Mouse (Mus musculus) spleen, adult 12 weeks (tissue): Measurements from ENCODE around the gene Prkcb.
A peak's percentile ranks its signal among the peaks of the same experiment; 100 is the strongest.

Source experiments
- DNase-seq: peaks from one replicate; pipeline ENCODE4 v3.0.0; 2022; ENCODE audit warnings: low spot score

Prkcb gene

GRCm38 (mm10) chr7:122600856-122601255 is 312.3 kb downstream of the Prkcb start:
- no peak for DNase-seq

GRCm38 (mm10) chr7:122605066-122605465 is 316.5 kb downstream of the Prkcb start:
- DNase-seq = no peak

GRCm38 (mm10) chr7:122609420-122609819 is 320.9 kb downstream of the Prkcb start:
- DNase-seq = no peak

GRCm38 (mm10) chr7:122610161-122610560 is 321.6 kb downstream of the Prkcb start:
- DNase-seq = no peak

GRCm38 (mm10) chr7:122613876-122614275 is 325.3 kb downstream of the Prkcb start:
- no peak for DNase-seq

- no peak for DNase-seq
Observed at GRCm38 (mm10) chr7:122622125-122622774, 333.7 kb downstream of the Prkcb start.

- no peak for DNase-seq
Observed at GRCm38 (mm10) chr7:122623753-122624152, 335.2 kb downstream of the Prkcb start.

- DNase-seq = no peak
Observed at GRCm38 (mm10) chr7:122628050-122628449, 339.5 kb downstream of the Prkcb start.

- DNase-seq = no peak
Observed at GRCm38 (mm10) chr7:122630386-122630785, 341.8 kb downstream of the Prkcb start.

- DNase-seq = no peak
Observed at GRCm38 (mm10) chr7:122631151-122631550, 342.6 kb downstream of the Prkcb start.

- DNase-seq = no peak
Observed at GRCm38 (mm10) chr7:122632946-122633345, 344.4 kb downstream of the Prkcb start.

GRCm38 (mm10) chr7:122633463-122633862 is 344.9 kb downstream of the Prkcb start:
- no peak for DNase-seq

- DNase-seq = no peak
Observed at GRCm38 (mm10) chr7:122643676-122644075, 355.1 kb downstream of the Prkcb start.

GRCm38 (mm10) chr7:122649306-122649705 is 360.8 kb downstream of the Prkcb start:
- no peak for DNase-seq

GRCm38 (mm10) chr7:122652523-122652922 is 364.0 kb downstream of the Prkcb start:
- DNase-seq = no peak

GRCm38 (mm10) chr7:122656671-122657070 is 368.1 kb downstream of the Prkcb start:
- DNase-seq = no peak

- no peak for DNase-seq
Observed at GRCm38 (mm10) chr7:122657423-122658126, 369.0 kb downstream of the Prkcb start.

GRCm38 (mm10) chr7:122665311-122666049 is 376.9 kb downstream of the Prkcb start:
- DNase-seq = no peak

GRCm38 (mm10) chr7:122667903-122668302 is 379.4 kb downstream of the Prkcb start:
- no peak for DNase-seq

- DNase-seq = no peak
Observed at GRCm38 (mm10) chr7:122670442-122670872, 381.9 kb downstream of the Prkcb start, which contains the start of gene Cacng3. Gene Cacng3, plus strand, starts transcription at chr7:122670492.

- DNase-seq = peak; percentile 1
Observed at GRCm38 (mm10) chr7:122670873-122671641, 382.5 kb downstream of the Prkcb start.

GRCm38 (mm10) chr7:122672981-122673380 is 384.4 kb downstream of the Prkcb start:
- no peak for DNase-seq
